Mouse (Mus musculus) heart, postnatal 0 days (tissue): ENCODE measurements around the gene Galk1.

Source experiments
- CTCF ChIP-seq: IDR thresholded peaks from 2 replicates; pipeline ENCODE4 v1.5.1; 2016; ENCODE audit warnings: antibody characterized with exemption, control low read depth, low read depth
- EP300 ChIP-seq: IDR thresholded peaks from 2 replicates; pipeline ENCODE4 v1.6.1; 2016; ENCODE audit warnings: antibody characterized with exemption, low read depth

DNA sequence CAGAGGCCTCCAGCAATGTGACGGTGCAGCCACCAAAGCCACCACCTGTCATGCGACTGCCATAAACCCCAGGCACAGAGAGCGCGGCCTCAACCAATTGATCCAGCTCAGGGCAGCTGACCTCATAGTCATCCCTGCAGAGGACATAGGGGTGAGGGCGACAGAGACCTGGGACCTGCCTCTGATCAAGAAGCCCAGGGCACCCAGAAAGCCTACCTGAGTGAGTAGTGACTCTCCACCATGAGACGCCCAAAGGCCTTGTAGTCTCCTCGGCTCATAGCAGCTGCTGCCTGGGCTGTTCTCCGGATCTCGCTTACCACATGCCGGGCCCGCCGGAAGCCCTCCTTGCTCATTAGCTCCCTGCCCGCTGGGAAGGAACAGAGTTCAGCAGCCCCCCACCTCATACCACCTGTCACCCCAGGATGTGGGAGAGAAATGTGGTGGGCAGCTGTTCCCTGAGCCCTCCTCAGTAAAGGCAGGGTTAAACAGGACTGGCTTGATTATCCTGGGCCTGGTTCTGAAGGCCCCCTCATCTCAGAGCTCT, 3.6 kb downstream of the Galk1 start:
- TF ChIP-seq CTCF = no peak
- TF ChIP-seq EP300 = no peak
